Mouse (Mus musculus): ENCODE data around the gene Pbx1. TPM values are rescaled to one million over a fixed set of nuclear protein-coding genes. Genes with fewer than 3 reads are reported as not detected.
A peak's percentile ranks its signal among the peaks of the same experiment; 100 is the strongest.

Gene Pbx1
- total RNA-seq, 1 experiment: 10.0 TPM

DNA sequence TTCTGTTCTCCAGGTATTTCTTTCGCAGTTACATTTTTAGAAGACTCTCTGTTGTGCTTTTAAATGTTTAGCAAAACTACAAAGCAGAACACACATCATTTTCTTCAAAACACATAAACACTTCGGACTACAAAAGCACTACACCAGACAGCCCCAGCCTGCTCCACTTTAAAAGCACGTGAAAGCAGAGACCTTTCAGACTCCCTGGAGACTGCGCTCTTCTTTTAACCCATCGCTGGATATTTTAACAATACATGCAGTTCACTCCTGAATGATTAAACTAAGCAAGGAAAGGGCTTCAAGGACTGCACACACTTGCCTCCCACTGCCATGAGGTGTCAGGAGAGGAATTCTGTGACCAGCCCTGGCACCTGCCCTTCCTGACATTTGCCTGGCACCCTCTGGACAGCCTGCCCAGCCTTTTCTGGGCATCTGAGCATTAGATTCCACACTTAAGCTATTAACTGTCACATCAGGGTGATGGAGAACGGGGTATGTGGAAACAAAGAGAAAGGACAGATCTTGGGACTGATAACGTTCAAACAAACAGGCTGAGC, 25.2 kb upstream of the Pbx1 start:
- Histone ChIP-seq H3K4me1 (ENCODE audit: control insufficient read depth in 2 of 2, insufficient read depth in 2 of 2, low read length in 2 of 2, poor library complexity in 1 of 2) (no peaks in the 10 kb centered on the region), H3K4me3 (ENCODE audit: insufficient read depth in 1 of 2, low read depth in 1 of 2, low read length in 2 of 2, poor library complexity in 1 of 2, severe bottlenecking in 1 of 2) (no peak overlapping the region), H3K36me3 (ENCODE audit: control insufficient read depth, insufficient read depth, low read length, poor library complexity, severe bottlenecking) (no peaks in the 10 kb centered on the region), H3K27ac (ENCODE audit: insufficient read depth, low read depth, low read length, poor library complexity, severe bottlenecking) (no peak overlapping the region), H3K9me3 (ENCODE audit: control insufficient read depth, insufficient read depth, low read depth, low read length) (no peaks in the 10 kb centered on the region), H3K9ac (ENCODE audit: insufficient read depth, low read depth, low read length, poor library complexity, severe bottlenecking) (no peak overlapping the region)
- in situ Hi-C loops (cut with MboI; ENCODE audit: low sequenced_read_pairs in 2 of 2, unreplicated experiment in 2 of 2): no loop called here
- DNase-seq (ENCODE audit: low read depth, low spot score): no peak
- TF ChIP-seq ZC3H11A (IDR thresholded peaks at IDR 0.05; ENCODE audit: borderline replicate concordance, low read depth, low read length) (no peak), HCFC1 (IDR thresholded peaks at IDR 0.05; ENCODE audit: borderline replicate concordance, insufficient read depth, low read length) (no peak), CHD2 (IDR thresholded peaks at IDR 0.05; ENCODE audit: low read depth, low read length) (no peak), MAFK (IDR thresholded peaks at IDR 0.05; ENCODE audit: insufficient read depth, low read depth, low read length) (no peak), ZNF384 (IDR thresholded peaks at IDR 0.05; ENCODE audit: low read depth, low read length) (no peak)

GRCm38 (mm10) chr1:168455178-168455577, 23.1 kb upstream of the Pbx1 start:
- Histone ChIP-seq H3K4me3 (ENCODE audit: insufficient read depth in 1 of 2, low read depth in 1 of 2, low read length in 2 of 2, poor library complexity in 1 of 2, severe bottlenecking in 1 of 2) (no peak overlapping the region), H3K4me1 (ENCODE audit: control insufficient read depth in 2 of 2, insufficient read depth in 2 of 2, low read length in 2 of 2, poor library complexity in 1 of 2) (no peaks in the 10 kb centered on the region), H3K9me3 (ENCODE audit: control insufficient read depth, insufficient read depth, low read depth, low read length) (no peaks in the 10 kb centered on the region), H3K36me3 (ENCODE audit: control insufficient read depth, insufficient read depth, low read length, poor library complexity, severe bottlenecking) (no peaks in the 10 kb centered on the region), H3K27ac (ENCODE audit: insufficient read depth, low read depth, low read length, poor library complexity, severe bottlenecking) (no peak overlapping the region), H3K9ac (ENCODE audit: insufficient read depth, low read depth, low read length, poor library complexity, severe bottlenecking) (no peak overlapping the region)
- in situ Hi-C loops (cut with MboI; ENCODE audit: low sequenced_read_pairs in 2 of 2, unreplicated experiment in 2 of 2): no loop called here
- TF ChIP-seq CHD2 (IDR thresholded peaks at IDR 0.05; ENCODE audit: low read depth, low read length) (no peak), MAFK (IDR thresholded peaks at IDR 0.05; ENCODE audit: insufficient read depth, low read depth, low read length) (no peak), ZNF384 (IDR thresholded peaks at IDR 0.05; ENCODE audit: low read depth, low read length) (no peak), HCFC1 (IDR thresholded peaks at IDR 0.05; ENCODE audit: borderline replicate concordance, insufficient read depth, low read length) (no peak), ZC3H11A (IDR thresholded peaks at IDR 0.05; ENCODE audit: borderline replicate concordance, low read depth, low read length) (no peak)
- DNase-seq (ENCODE audit: low read depth, low spot score): no peak

GRCm38 (mm10) chr1:168433671-168434070, 1.6 kb upstream of the Pbx1 start:
- Histone ChIP-seq H3K27ac (ENCODE audit: insufficient read depth, low read depth, low read length, poor library complexity, severe bottlenecking) (no peak overlapping the region), H3K36me3 (ENCODE audit: control insufficient read depth, insufficient read depth, low read length, poor library complexity, severe bottlenecking) (no peaks in the 10 kb centered on the region), H3K9ac (ENCODE audit: insufficient read depth, low read depth, low read length, poor library complexity, severe bottlenecking) (no peak overlapping the region), H3K4me1 (ENCODE audit: control insufficient read depth in 2 of 2, insufficient read depth in 2 of 2, low read length in 2 of 2, poor library complexity in 1 of 2) (0 out of 4 replicates have a peak, but pooled peaks cover 0 to 1% of the 10 kb centered on the region in 2 experiments), H3K4me3 (ENCODE audit: insufficient read depth in 1 of 2, low read depth in 1 of 2, low read length in 2 of 2, poor library complexity in 1 of 2, severe bottlenecking in 1 of 2) (no peak overlapping the region), H3K9me3 (ENCODE audit: control insufficient read depth, insufficient read depth, low read depth, low read length) (no peaks in the 10 kb centered on the region)
- in situ Hi-C loops (cut with MboI; ENCODE audit: low sequenced_read_pairs in 2 of 2, unreplicated experiment in 2 of 2): no loop called here
- TF ChIP-seq ZNF384 (IDR thresholded peaks at IDR 0.05; ENCODE audit: low read depth, low read length) (no peak), HCFC1 (IDR thresholded peaks at IDR 0.05; ENCODE audit: borderline replicate concordance, insufficient read depth, low read length) (no peak), MAFK (IDR thresholded peaks at IDR 0.05; ENCODE audit: insufficient read depth, low read depth, low read length) (no peak), ZC3H11A (IDR thresholded peaks at IDR 0.05; ENCODE audit: borderline replicate concordance, low read depth, low read length) (no peak), CHD2 (IDR thresholded peaks at IDR 0.05; ENCODE audit: low read depth, low read length) (no peak)
- no peak for DNase-seq (ENCODE audit: low read depth, low spot score)

DNA sequence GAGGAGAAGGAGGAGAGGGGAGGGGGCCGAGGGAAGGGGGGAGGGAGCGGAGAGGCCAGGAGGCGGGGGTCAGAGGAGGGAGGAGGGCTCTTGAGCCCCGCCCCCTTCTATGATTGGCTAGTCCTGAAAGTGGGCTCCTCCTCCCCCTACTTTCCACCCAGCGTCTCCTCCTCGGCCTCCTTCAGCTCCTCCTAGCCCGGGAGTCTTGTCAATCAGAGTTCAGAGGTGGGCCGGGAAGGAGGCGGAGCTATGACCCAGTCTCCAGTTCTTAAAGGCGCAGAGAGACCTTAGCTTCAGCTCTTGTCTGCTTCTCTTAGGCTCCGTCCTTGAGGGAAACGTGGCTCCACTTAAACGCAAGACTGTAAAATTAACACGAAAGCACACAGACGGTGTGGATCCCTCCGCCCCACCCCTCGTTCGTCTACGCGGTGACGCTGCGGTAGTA, 233 bp upstream of the Pbx1 start:
- Histone ChIP-seq H3K27ac (ENCODE audit: insufficient read depth, low read depth, low read length, poor library complexity, severe bottlenecking) (no peak overlapping the region), H3K9ac (ENCODE audit: insufficient read depth, low read depth, low read length, poor library complexity, severe bottlenecking) (peak overlapping the region; percentile 63), H3K36me3 (ENCODE audit: control insufficient read depth, insufficient read depth, low read length, poor library complexity, severe bottlenecking) (no peaks in the 10 kb centered on the region), H3K9me3 (ENCODE audit: control insufficient read depth, insufficient read depth, low read depth, low read length) (no peaks in the 10 kb centered on the region), H3K4me1 (ENCODE audit: control insufficient read depth in 2 of 2, insufficient read depth in 2 of 2, low read length in 2 of 2, poor library complexity in 1 of 2) (0 out of 4 replicates have a peak, but pooled peaks cover 0 to 1% of the 10 kb centered on the region in 2 experiments), H3K4me3 (ENCODE audit: insufficient read depth in 1 of 2, low read depth in 1 of 2, low read length in 2 of 2, poor library complexity in 1 of 2, severe bottlenecking in 1 of 2) (peak overlapping the region; percentile 43 to 83; a peak in 3 of 4 replicates)
- DNase-seq (ENCODE audit: low read depth, low spot score): peak; percentile 98
- TF ChIP-seq ZC3H11A (IDR thresholded peaks at IDR 0.05; ENCODE audit: borderline replicate concordance, low read depth, low read length): no peak
- TF ChIP-seq ZNF384 (IDR thresholded peaks at IDR 0.05; ENCODE audit: low read depth, low read length): peak; percentile 44; the same call in 1 of the 2 replicates
- TF ChIP-seq HCFC1 (IDR thresholded peaks at IDR 0.05; ENCODE audit: borderline replicate concordance, insufficient read depth, low read length): 0 out of 2 replicates have a peak, but pooled peaks have one; percentile 33
- in situ Hi-C loops (cut with MboI; ENCODE audit: low sequenced_read_pairs in 2 of 2, unreplicated experiment in 2 of 2): no loop called here

All from ES-E14 (cell line).